Mouse (Mus musculus) forebrain, embryonic 14.5 days (tissue): ENCODE measurements around the gene Myo15b. TPM values are rescaled to one million over a fixed set of nuclear protein-coding genes. Genes with fewer than 3 reads are reported as not detected.
A peak's percentile ranks its signal among the peaks of the same experiment; 100 is the strongest.

Source experiments
- ATAC-seq: fragments of 200-750 bp; cut with Nextera tagmentation; 2 replicates; pipeline ENCODE4 v1.8.0; 2017; ENCODE audit warnings: mild to moderate bottlenecking, moderate library complexity
- DNase-seq: peaks from one replicate; pipeline ENCODE4 v3.0.0-alpha.2; 2015; ENCODE audit warnings: low spot score
- H3K27ac ChIP-seq: fragments of 300-500 bp; sonication (generic); 2 replicates; pipeline ENCODE4 v1.5.1; 2014; ENCODE audit warnings: low read depth, mild to moderate bottlenecking, control low read depth, low read length, moderate library complexity
- H3K27me3 ChIP-seq: fragments of 300-500 bp; sonication (generic); replicated peaks from 2 replicates; pipeline ENCODE4 v1.6.1; 2014; ENCODE audit warnings: low read length, control low read depth, mixed read lengths; ENCODE audit not compliant: control insufficient read depth, insufficient read depth
- H3K36me3 ChIP-seq: fragments of 300-500 bp; sonication (generic); 2 replicates; pipeline ENCODE4 v1.6.1; 2014; ENCODE audit warnings: low read length, control low read depth; ENCODE audit not compliant: control insufficient read depth, insufficient read depth
- H3K4me1 ChIP-seq: fragments of 300-500 bp; sonication (generic); 2 replicates; pipeline ENCODE4 v1.6.1; 2014; ENCODE audit warnings: antibody characterized with exemption, low read length, control low read depth; ENCODE audit not compliant: control insufficient read depth, insufficient read depth
- H3K4me2 ChIP-seq: fragments of 300-500 bp; sonication (generic); 2 replicates; pipeline ENCODE4 v1.6.1; 2014; ENCODE audit warnings: mild to moderate bottlenecking, control low read depth, low read length
- H3K4me3 ChIP-seq: fragments of 300-500 bp; sonication (generic); 2 replicates; pipeline ENCODE4 v1.5.1; 2014; ENCODE audit warnings: low read depth, low read length, control low read depth
- H3K9ac ChIP-seq: fragments of 300-500 bp; sonication (generic); 2 replicates; pipeline ENCODE4 v1.6.1; 2014; ENCODE audit warnings: mild to moderate bottlenecking, low read length, control low read depth, moderate library complexity
- H3K9me3 ChIP-seq: fragments of 300-500 bp; sonication (generic); replicated peaks from 2 replicates; pipeline ENCODE4 v1.6.1; 2016; ENCODE audit warnings: low read length, control low read depth, mixed read lengths; ENCODE audit not compliant: control insufficient read depth
- WGBS: fragments of 180-500 bp; shearing (Covaris S2); extraction: QIAGEN DNeasy Blood & Tissue Kit; methylation state at CpG from one replicate; pipeline ENCODE4 v1.1.7; 2014; 5-methylcytosine and 5-hydroxymethylcytosine counted together
- polyA plus RNA-seq: library from polyadenylated mRNA; unstranded; fragments of >200 nt; fragmentation: Nextera tagmentation; extraction: Ambion mirVana; gene quantifications from 2 replicates; pipeline ENCODE4 v1.2.1, GENCODE M21; 2014

The Myo15b gene
- not detected in 2 replicates for polyA plus RNA-seq

DNA sequence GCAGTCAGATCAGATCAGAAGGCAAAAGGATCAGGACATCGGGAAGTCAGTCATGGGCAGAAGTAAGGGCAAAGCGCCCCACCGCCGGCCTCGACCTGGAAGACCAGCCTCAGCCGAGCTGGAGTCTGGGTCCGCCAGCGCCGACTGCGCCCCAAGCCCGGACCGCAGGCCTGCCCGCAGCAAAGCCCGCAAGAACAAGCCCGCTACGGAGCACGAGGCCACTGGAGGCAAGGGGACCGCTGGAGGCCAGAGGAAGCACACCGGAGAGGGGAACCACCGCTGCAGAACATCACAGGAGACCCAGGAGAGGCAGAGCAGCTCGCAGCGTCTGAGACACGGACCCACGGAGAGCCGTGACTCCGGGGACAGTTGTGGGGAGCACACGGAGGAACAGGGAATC, at the start of gene Myo15b:
Gene Myo15b, plus strand, starts transcription at position 53 of the 400 bp plus-strand sequence.
- Histone ChIP-seq H3K27me3 (peaks cover 36% of the 10 kb centered on the region), H3K27ac (no peak within 1 kb of the TSS), H3K4me1 (peaks cover 5% of the 10 kb centered on the region), H3K9ac (peak within 1 kb of the TSS; percentile 47; the same call in 1 of the 2 replicates), H3K36me3 (no peaks in the 10 kb centered on the region), H3K4me2 (peak within 1 kb of the TSS; percentile 49), H3K4me3 (peak within 1 kb of the TSS; percentile 26), H3K9me3 (no peaks in the 10 kb centered on the region)
- no peak for ATAC-seq
- DNase-seq = no peak
- WGBS = 12% methylated on average over 27 of the region's 27 CpGs

DNA sequence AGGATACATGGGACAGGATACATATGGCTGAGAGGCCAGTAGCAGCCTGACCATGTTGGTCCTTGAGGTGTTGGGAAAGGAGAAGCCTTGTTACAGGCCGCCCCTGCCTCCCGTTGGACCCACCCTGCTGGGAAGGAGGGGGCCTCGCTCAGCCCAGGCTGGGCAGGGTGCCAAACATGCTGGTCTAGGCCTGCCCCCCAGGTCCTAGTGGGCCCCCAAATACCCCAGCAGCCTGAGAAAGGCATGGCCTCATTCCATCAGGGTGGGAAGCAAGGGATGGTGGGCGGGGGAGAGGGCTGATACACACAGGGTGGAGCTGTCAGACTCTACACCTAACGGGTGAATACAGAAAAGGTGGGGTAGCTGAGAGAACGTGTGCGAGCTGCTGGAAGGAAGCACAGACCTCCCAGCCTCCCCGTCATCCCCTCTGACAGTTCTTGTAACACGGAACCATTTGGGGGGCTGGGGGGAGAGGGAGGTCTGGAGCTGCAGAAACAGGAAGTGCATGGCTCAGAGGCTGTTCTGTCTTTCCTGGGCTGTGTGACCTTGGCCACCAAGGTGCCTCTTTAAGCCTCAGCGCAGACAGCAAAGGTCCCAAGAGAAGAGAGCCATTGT, 49.4 kb upstream of the Myo15b start:
- Histone ChIP-seq H3K36me3 (peaks cover 34% of the 10 kb centered on the region), H3K4me2 (peak overlapping the region; percentile 66), H3K27ac (peak overlapping the region; percentile 78), H3K4me1 (peaks cover 37% of the 10 kb centered on the region), H3K4me3 (no peak overlapping the region), H3K27me3 (no peaks in the 10 kb centered on the region), H3K9me3 (no peaks in the 10 kb centered on the region), H3K9ac (peak overlapping the region; percentile 48)
- 20% methylated on average over 10 of the region's 10 CpGs for WGBS
- peak; percentile 71 for DNase-seq
- 0 out of 2 replicates have a peak, but pooled peaks have one; percentile 1 for ATAC-seq

DNA sequence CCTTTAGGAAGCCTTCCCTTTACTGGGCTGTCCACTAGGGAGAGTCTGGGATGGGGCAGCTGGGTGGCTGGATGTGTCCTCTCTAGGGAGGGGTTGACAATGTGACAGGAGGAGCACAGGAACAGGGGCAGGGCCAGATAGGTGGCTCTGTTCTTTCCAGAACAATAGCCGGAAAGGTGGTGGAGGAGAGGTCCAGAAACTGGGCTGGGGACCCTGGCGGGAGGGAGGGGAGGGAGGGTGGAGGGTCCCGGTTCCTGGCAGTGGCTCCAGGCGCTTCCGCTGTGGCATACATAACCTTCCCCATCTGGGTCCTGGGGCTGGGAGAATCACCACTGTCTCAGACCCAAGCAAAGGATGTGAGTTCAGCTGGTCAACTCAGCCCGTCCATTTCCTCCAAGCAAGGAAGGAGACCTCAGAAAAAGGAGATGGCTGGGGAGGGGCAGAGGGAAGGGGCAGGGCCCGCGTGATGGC, 48.9 kb upstream of the Myo15b start:
- DNase-seq (no peak), ATAC-seq (no peak)
- no peaks in the 10 kb centered on the region for H3K9me3 ChIP-seq
- peak overlapping the region; percentile 48; the same call in 1 of the 2 replicates for H3K9ac ChIP-seq
- 66% methylated on average over 8 of the region's 8 CpGs for WGBS
- H3K4me3 ChIP-seq = no peak overlapping the region
- peak overlapping the region; percentile 66; the same call in 1 of the 2 replicates for H3K4me2 ChIP-seq
- peak overlapping the region; percentile 78 for H3K27ac ChIP-seq
- H3K4me1 ChIP-seq = peaks cover 37% of the 10 kb centered on the region
- peaks cover 31% of the 10 kb centered on the region for H3K36me3 ChIP-seq
- H3K27me3 ChIP-seq = no peaks in the 10 kb centered on the region

DNA sequence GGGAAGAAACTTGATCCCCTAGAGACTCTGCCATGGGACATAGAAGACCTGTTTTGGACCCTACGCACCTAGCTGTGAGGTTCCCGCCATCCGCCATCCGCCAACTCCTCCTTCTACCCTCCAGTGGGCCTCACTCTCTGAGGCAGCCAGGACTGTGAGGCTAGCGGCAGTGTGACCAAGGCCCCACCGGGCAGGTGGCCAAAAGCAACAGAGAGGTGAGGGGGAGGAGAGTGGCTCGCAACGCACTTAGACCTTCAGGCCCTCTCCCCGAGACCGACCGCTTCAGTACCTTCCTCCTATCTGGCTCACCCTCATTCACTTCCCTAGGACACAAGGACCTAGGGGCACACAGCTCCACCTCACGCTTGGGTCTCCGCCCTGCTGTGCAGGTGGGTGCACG, 47.8 kb upstream of the Myo15b start:
- Histone ChIP-seq H3K4me1 (peaks cover 38% of the 10 kb centered on the region), H3K9ac (0 out of 2 replicates have a peak overlapping the region, but pooled peaks have one; percentile 1), H3K36me3 (peaks cover 22% of the 10 kb centered on the region), H3K27ac (no peak overlapping the region), H3K27me3 (no peaks in the 10 kb centered on the region), H3K9me3 (no peaks in the 10 kb centered on the region), H3K4me2 (peak overlapping the region; percentile 66), H3K4me3 (0 out of 2 replicates have a peak overlapping the region, but pooled peaks have one; percentile 2)
- ATAC-seq (no peak), DNase-seq (peak; percentile 52)
- WGBS = 65% methylated on average over 14 of the region's 14 CpGs

DNA sequence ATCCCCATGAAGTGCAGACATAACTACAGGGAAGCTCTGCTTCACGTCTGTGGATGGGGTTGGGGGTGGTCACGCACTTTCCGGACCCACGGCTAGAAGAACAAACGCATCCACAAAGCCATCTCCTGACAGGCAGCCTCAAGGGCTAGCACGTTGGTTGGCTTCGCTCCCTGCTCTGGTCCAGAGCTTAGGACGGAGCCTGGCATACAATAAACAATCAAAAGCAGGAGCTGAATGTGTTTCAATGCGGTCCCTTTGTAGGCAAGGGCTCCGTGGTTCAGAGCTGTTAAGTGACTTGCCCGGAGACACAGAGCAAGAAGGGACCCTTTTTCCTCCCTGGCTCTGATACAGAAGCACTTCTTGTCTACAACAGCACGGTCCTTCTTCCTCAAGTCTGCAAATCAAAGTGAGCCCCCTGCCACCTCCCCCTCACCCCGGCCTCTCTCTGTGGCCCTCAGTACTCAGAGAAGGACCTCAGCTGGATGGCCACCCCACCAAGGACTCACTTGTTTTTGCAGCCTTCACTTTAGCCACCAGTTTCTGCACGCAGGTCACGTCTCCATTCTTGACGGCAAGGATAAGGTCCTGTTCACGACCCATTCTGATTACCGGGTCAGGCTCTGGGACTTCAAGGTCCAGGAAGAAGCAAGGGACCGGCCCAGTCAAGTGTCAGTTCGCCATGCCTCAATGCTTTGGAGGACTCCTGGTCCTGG, 46.7 kb upstream of the Myo15b start:
- no peaks in the 10 kb centered on the region for H3K9me3 ChIP-seq
- no peak overlapping the region for H3K27ac ChIP-seq
- DNase-seq = no peak
- H3K27me3 ChIP-seq = no peaks in the 10 kb centered on the region
- peak overlapping the region; percentile 66 for H3K4me2 ChIP-seq
- H3K4me3 ChIP-seq = peak overlapping the region; percentile 97
- WGBS = 80% methylated on average over 20 of the region's 20 CpGs
- no peak for ATAC-seq
- H3K9ac ChIP-seq = peak overlapping the region; percentile 89
- peaks cover 19% of the 10 kb centered on the region; the same call in 1 of the 2 replicates for H3K36me3 ChIP-seq
- H3K4me1 ChIP-seq = peaks cover 45% of the 10 kb centered on the region

DNA sequence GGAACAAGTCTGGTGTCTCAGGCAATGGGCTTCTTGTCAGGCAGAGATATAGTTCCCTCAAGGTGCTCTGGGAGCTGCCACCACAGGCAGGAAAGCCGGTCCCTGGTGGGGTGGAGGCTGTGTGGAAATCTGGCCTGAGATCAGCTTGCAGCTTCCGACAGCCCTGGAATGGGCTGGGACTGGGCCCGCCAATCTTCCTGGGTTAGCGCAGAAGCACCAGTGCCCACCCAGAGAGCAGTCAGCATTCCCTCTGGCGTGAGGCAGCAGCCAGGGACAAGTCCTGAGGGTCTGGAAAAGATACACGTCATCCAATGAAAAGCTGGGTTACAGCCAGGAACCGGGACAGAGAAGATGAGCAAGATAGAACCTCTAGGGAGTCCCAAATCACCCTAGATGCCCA, 46.1 kb upstream of the Myo15b start:
- Histone ChIP-seq H3K9me3 (no peaks in the 10 kb centered on the region), H3K4me3 (peak overlapping the region; percentile 97), H3K36me3 (peaks cover 19% of the 10 kb centered on the region), H3K27me3 (no peaks in the 10 kb centered on the region), H3K4me1 (peaks cover 44% of the 10 kb centered on the region), H3K4me2 (peak overlapping the region; percentile 66), H3K27ac (no peak overlapping the region), H3K9ac (peak overlapping the region; percentile 89)
- WGBS = 31% methylated on average over 7 of the region's 7 CpGs
- no peak for DNase-seq
- no peak for ATAC-seq

DNA sequence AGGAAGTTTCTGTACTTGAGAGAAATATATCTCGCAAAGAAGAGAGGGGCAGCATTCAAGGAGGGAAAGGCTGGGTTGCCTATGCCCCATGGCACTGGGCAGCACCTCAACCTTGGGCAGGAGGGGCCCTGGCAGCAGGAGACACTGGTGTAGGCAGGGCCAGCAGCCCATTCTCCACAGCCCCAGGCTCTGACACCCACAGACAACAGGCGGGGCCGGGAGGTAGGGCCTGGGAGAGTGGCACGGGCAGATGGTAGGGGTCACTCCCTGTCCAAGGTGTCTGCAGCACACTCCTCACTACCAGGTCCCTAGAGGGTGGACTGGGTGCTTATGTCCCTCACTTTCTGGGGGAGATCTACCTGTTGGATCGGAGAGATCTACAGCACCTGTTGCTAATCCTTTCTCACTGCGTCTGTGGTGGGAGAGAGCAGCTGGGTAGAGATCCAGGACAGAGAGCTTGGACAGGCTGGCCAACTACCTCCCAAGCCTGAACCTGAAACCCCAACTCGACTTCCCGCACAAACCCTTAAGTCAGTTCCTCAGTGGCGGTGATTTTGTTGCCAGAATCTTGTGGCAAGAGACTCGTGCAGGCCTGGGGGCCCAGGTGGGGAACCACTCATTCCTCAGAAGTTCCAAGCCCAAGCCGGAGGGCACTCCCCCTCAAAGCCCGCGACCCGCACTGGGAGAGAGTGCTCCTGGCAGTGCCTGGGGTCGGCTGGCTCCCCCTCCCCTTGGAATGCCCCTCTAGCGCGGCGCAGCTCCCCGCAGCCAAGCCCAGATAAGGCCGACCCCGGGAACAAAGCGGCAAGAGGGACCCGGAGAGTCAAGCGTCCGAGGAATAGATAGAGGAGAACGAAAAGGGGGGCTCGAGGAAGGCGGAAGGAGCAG, 45.4 kb upstream of the Myo15b start:
- Histone ChIP-seq H3K9ac (peak overlapping the region; percentile 89), H3K27me3 (no peaks in the 10 kb centered on the region), H3K9me3 (no peaks in the 10 kb centered on the region), H3K4me1 (peaks cover 38% of the 10 kb centered on the region), H3K4me3 (peak overlapping the region; percentile 97), H3K36me3 (peaks cover 22% of the 10 kb centered on the region), H3K27ac (peak overlapping the region; percentile 48; the same call in 1 of the 2 replicates), H3K4me2 (peak overlapping the region; percentile 66)
- peak; percentile 19 for ATAC-seq
- peak; percentile 49 for DNase-seq
- 3% methylated on average over 28 of the region's 28 CpGs for WGBS

DNA sequence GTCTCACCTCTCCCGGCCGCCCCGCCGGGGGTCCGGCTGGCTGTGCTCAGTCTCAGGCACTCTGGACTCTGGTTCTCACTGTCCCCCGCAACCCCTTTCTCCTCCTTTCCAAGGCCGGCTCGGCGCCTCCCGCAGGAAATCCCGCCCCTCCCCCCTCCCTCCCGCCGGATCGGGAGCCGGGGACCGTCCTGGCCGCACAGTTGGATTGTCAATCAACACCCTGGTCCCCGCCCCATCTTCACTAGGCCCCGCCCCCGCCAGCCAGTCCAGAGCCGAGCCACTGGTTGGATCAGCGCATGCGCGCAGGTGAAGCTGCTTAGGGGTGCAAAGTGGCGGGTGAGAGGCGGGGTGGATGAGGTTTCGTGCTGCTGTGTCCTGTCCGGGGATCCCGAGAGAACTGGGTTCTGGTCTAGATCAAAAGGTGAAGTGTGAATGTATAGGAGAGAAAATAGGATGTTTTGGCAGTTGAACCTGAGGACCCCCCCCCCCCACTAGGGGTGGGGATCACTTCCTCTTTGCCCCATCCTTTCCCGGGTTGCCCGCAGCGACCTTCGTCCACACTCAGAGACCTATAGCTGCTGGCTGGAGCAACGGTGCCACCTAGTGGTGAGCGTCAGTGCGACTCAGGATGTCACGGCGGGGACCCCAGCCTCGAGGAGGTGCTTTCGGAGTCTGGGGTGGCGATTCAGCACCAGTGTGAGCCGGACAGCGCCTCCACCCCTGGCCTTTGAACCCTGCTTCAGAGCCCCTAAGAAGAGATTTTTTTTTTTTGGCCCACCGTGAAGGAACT, 44.5 kb upstream of the Myo15b start, which contains the start of gene Caskin2:
Gene Caskin2, minus strand, starts transcription at position 133 of the 790 bp plus-strand sequence.
- peak within 1 kb of the TSS; percentile 66 for H3K4me2 ChIP-seq
- peak; percentile 90 for ATAC-seq
- peaks cover 29% of the 10 kb centered on the region for H3K4me1 ChIP-seq
- H3K36me3 ChIP-seq = peaks cover 22% of the 10 kb centered on the region
- H3K27ac ChIP-seq = peak within 1 kb of the TSS; percentile 48; the same call in 1 of the 2 replicates
- H3K27me3 ChIP-seq = no peaks in the 10 kb centered on the region
- DNase-seq = peak; percentile 97
- H3K9me3 ChIP-seq = no peaks in the 10 kb centered on the region
- peak within 1 kb of the TSS; percentile 97 for H3K4me3 ChIP-seq
- H3K9ac ChIP-seq = peak within 1 kb of the TSS; percentile 89
- under 1% methylated on average over 44 of the region's 44 CpGs for WGBS
